In the genomic region with DNA sequence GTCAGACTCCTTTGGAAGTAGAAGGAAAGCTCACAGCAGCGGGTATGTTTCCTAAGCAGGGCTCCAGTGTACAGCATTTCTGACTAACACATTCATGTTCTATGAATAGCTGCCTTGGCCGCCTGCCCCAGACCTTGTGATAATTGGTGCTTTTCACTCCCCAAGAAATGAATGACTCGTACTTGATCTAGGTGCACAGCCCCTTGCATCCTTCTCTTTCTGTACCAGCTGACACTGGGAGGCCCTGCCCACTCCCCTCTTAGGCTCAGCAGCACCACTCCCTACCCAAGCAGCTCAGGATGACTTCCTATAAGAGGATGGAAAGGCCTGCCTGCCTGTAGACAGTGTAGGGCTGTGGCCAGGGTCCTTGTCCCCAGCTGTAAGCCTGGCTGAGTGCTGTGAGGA, we compare ENCODE assay signal across 8 mouse cellular contexts.
DNase-seq lines count a peak whose midpoint lies in the region; ATAC-seq lines count a peak whose summit lies in the region.

No protein-coding gene starts in this region.

- 71% methylated on average over 3 of the region's 3 CpGs for WGBS in limb, embryonic 13.5 days
- WGBS in limb, embryonic 10.5 days, result 86% methylated on average over 3 of the region's 3 CpGs
- 52% methylated on average over 3 of the region's 3 CpGs for WGBS in midbrain, embryonic 14.5 days

- H3K4me3 ChIP-seq in limb, embryonic 13.5 days, result no peak overlapping the region
- no peak overlapping the region for H3K4me3 ChIP-seq in limb, embryonic 10.5 days
- H3K4me3 ChIP-seq in midbrain, embryonic 14.5 days (replicated peaks; ENCODE audit: low read depth, low read length), result no peak overlapping the region

- ATAC-seq in limb, embryonic 13.5 days (ENCODE audit: low FRiP score, low read depth), result peak; percentile 37; the same call in 1 of the 2 replicates
- peak; percentile 68 for ATAC-seq in midbrain, embryonic 14.5 days (ENCODE audit: low FRiP score, low TSS enrichment)

- H3K9me3 ChIP-seq in limb, embryonic 13.5 days, result no peaks in the 10 kb centered on the region
- no peaks in the 10 kb centered on the region for H3K9me3 ChIP-seq in limb, embryonic 10.5 days (replicated peaks)
- H3K9me3 ChIP-seq in midbrain, embryonic 14.5 days (ENCODE audit: control insufficient read depth, low read length), result no peaks in the 10 kb centered on the region

- H3K4me1 ChIP-seq in limb, embryonic 13.5 days, result peaks cover 48% of the 10 kb centered on the region
- peaks cover 29% of the 10 kb centered on the region for H3K4me1 ChIP-seq in limb, embryonic 10.5 days
- peaks cover 8% of the 10 kb centered on the region; the same call in 1 of the 2 replicates for H3K4me1 ChIP-seq in midbrain, embryonic 14.5 days (ENCODE audit: control insufficient read depth, insufficient read depth, low read length)

- H3K36me3 ChIP-seq in limb, embryonic 13.5 days, result no peaks in the 10 kb centered on the region
- H3K36me3 ChIP-seq in limb, embryonic 10.5 days, result no peaks in the 10 kb centered on the region
- no peaks in the 10 kb centered on the region for H3K36me3 ChIP-seq in midbrain, embryonic 14.5 days (ENCODE audit: control insufficient read depth, insufficient read depth, low read length)

- H3K9ac ChIP-seq in limb, embryonic 13.5 days, result no peak overlapping the region
- no peak overlapping the region for H3K9ac ChIP-seq in midbrain, embryonic 14.5 days (replicated peaks; ENCODE audit: low read length)

- no peak overlapping the region for H3K4me2 ChIP-seq in limb, embryonic 13.5 days (replicated peaks)
- H3K4me2 ChIP-seq in midbrain, embryonic 14.5 days (ENCODE audit: low read length), result no peak overlapping the region

- no peak for DNase-seq in limb, embryonic 10.5 days (ENCODE audit: low spot score)
- DNase-seq in frontal cortex, postnatal 14 days (ENCODE audit: low spot score in 2 of 2), result peak; percentile 53 to 62
- peak; percentile 94 for DNase-seq in heart, postnatal 4 days
- DNase-seq in layer of hippocampus, postnatal 25 days (ENCODE audit: extremely low spot score in 1 of 2, low spot score in 1 of 2), result peak; percentile 43 to 67
- DNase-seq in midbrain, embryonic 14.5 days, result peak; percentile 62
- DNase-seq in urinary bladder, postnatal 14 days (ENCODE audit: low spot score), result peak; percentile 78
- DNase-seq in yolk sac, embryonic 10.5 days (ENCODE audit: low spot score), result no peak

- H3K27ac ChIP-seq in limb, embryonic 13.5 days, result no peak overlapping the region; the same call in 1 of the 2 replicates
- no peak overlapping the region for H3K27ac ChIP-seq in limb, embryonic 10.5 days
- H3K27ac ChIP-seq in midbrain, embryonic 14.5 days (replicated peaks; ENCODE audit: low read depth, low read length), result 0 out of 2 replicates have a peak overlapping the region, but pooled peaks have one; percentile 17

- H3K27me3 ChIP-seq in limb, embryonic 13.5 days, result no peaks in the 10 kb centered on the region
- H3K27me3 ChIP-seq in limb, embryonic 10.5 days (ENCODE audit: low read depth, poor library complexity, severe bottlenecking), result no peaks in the 10 kb centered on the region
- no peaks in the 10 kb centered on the region for H3K27me3 ChIP-seq in midbrain, embryonic 14.5 days (ENCODE audit: control insufficient read depth, insufficient read depth, low read length)

Comparison
In these comparisons a context has a peak if more than half of its experiments do, and no peak if none do; other contexts are left out.
1. DNase-seq: peak in frontal cortex, postnatal 14 days (2 of 2), heart, postnatal 4 days (single experiment), layer of hippocampus, postnatal 25 days (2 of 2), midbrain, embryonic 14.5 days (single experiment) and urinary bladder, postnatal 14 days (single experiment); none in limb, embryonic 10.5 days (single experiment) and yolk sac, embryonic 10.5 days (single experiment).